ENCODE assay signal across 8 mouse cellular contexts in genomic region chr6:108709471-108710231, GRCm38 (mm10). TPM values are rescaled to one million over a fixed set of nuclear protein-coding genes. Genes with fewer than 3 reads are reported as not detected.
DNase-seq lines count a peak whose midpoint lies in the region; ATAC-seq and TF ChIP-seq lines count a peak whose summit lies in the region.

No protein-coding gene starts in this region.

- peak; percentile 75 for TF ChIP-seq CTCF in bone marrow, adult 2 months (IDR thresholded peaks at IDR 0.05; ENCODE audit: control insufficient read depth, insufficient read depth, low read length)
- peak; percentile 45; the same call in 1 of the 2 replicates for TF ChIP-seq CTCF in embryonic fibroblast, embryonic 13.5 days (IDR thresholded peaks at IDR 0.05; ENCODE audit: borderline replicate concordance, insufficient read depth, low read length)

- H3K4me1 ChIP-seq in bone marrow, adult 2 months (ENCODE audit: control insufficient read depth, insufficient read depth, low read length) = no peaks in the 10 kb centered on the region
- peaks cover 11% of the 10 kb centered on the region for H3K4me1 ChIP-seq in embryonic fibroblast, embryonic 13.5 days (ENCODE audit: control insufficient read depth, insufficient read depth, low read length)
- H3K4me1 ChIP-seq in heart, embryonic 11.5 days (ENCODE audit: control insufficient read depth, insufficient read depth, low read length) = peaks cover 4% of the 10 kb centered on the region; the same call in 1 of the 2 replicates
- peaks cover 9% of the 10 kb centered on the region; the same call in 1 of the 2 replicates for H3K4me1 ChIP-seq in kidney, embryonic 14.5 days (ENCODE audit: control insufficient read depth, insufficient read depth, low read length)
- H3K4me1 ChIP-seq in limb, embryonic 13.5 days = peaks cover 7% of the 10 kb centered on the region; the same call in 1 of the 2 replicates
- H3K4me1 ChIP-seq in midbrain, embryonic 15.5 days = peaks cover 15% of the 10 kb centered on the region

- H3K4me3 ChIP-seq in bone marrow, adult 2 months (replicated peaks; ENCODE audit: control insufficient read depth, low read depth, low read length) = no peak overlapping the region
- H3K4me3 ChIP-seq in embryonic fibroblast, embryonic 13.5 days (ENCODE audit: insufficient read depth, low read length) = peak overlapping the region; percentile 8; the same call in 1 of the 2 replicates
- peak overlapping the region; percentile 36 for H3K4me3 ChIP-seq in heart, embryonic 11.5 days (ENCODE audit: low read depth, low read length)
- H3K4me3 ChIP-seq in kidney, embryonic 14.5 days (ENCODE audit: low read length) = peak overlapping the region; percentile 38
- peak overlapping the region; percentile 38 for H3K4me3 ChIP-seq in limb, embryonic 13.5 days
- H3K4me3 ChIP-seq in midbrain, embryonic 15.5 days = peak overlapping the region; percentile 51

- no peak overlapping the region for H3K27ac ChIP-seq in bone marrow, adult 2 months (ENCODE audit: control insufficient read depth, insufficient read depth, low read depth, low read length, poor library complexity)
- peak overlapping the region; percentile 73 for H3K27ac ChIP-seq in embryonic fibroblast, embryonic 13.5 days (ENCODE audit: insufficient read depth, low read length)
- H3K27ac ChIP-seq in heart, embryonic 11.5 days (ENCODE audit: low read depth, low read length) = no peak overlapping the region
- H3K27ac ChIP-seq in kidney, embryonic 14.5 days (ENCODE audit: low read depth, low read length) = no peak overlapping the region
- H3K27ac ChIP-seq in limb, embryonic 13.5 days = no peak overlapping the region
- peak overlapping the region; percentile 74 for H3K27ac ChIP-seq in midbrain, embryonic 15.5 days

- peak; percentile 74 to 75 for DNase-seq in B cell, adult 2 months
- peak; percentile 54 to 64 for DNase-seq in spleen, postnatal 36 days (ENCODE audit: low spot score in 2 of 2)

- 1% methylated on average over 29 of the region's 29 CpGs for WGBS in bone marrow, adult 2 months
- under 1% methylated on average over 29 of the region's 29 CpGs for WGBS in heart, embryonic 11.5 days (ENCODE audit: insufficient replicate concordance)
- under 1% methylated on average over 29 of the region's 29 CpGs for WGBS in kidney, embryonic 14.5 days
- 1% methylated on average over 29 of the region's 29 CpGs for WGBS in limb, embryonic 13.5 days
- under 1% methylated on average over 29 of the region's 29 CpGs for WGBS in midbrain, embryonic 15.5 days

- H3K9ac ChIP-seq in heart, embryonic 11.5 days (ENCODE audit: low read depth, low read length) = peak overlapping the region; percentile 28; the same call in 1 of the 2 replicates
- H3K9ac ChIP-seq in kidney, embryonic 14.5 days (ENCODE audit: low read depth, low read length) = peak overlapping the region; percentile 29
- H3K9ac ChIP-seq in limb, embryonic 13.5 days = 0 out of 2 replicates have a peak overlapping the region, but pooled peaks have one; percentile 50
- peak overlapping the region; percentile 61 for H3K9ac ChIP-seq in midbrain, embryonic 15.5 days

- H3K27me3 ChIP-seq in heart, embryonic 11.5 days (ENCODE audit: control insufficient read depth, insufficient read depth, low read length) = no peaks in the 10 kb centered on the region
- H3K27me3 ChIP-seq in kidney, embryonic 14.5 days (ENCODE audit: control insufficient read depth, insufficient read depth, low read length) = no peaks in the 10 kb centered on the region
- H3K27me3 ChIP-seq in limb, embryonic 13.5 days = peaks cover 28% of the 10 kb centered on the region
- H3K27me3 ChIP-seq in midbrain, embryonic 15.5 days (replicated peaks) = peaks cover 3% of the 10 kb centered on the region; the same call in 1 of the 2 replicates

- ATAC-seq in heart, embryonic 11.5 days (replicated peaks; ENCODE audit: insufficient number of reproducible peaks, low FRiP score, low TSS enrichment) = peak; percentile 58
- peak; percentile 89 for ATAC-seq in kidney, embryonic 14.5 days (ENCODE audit: low FRiP score, low TSS enrichment)
- peak; percentile 84 for ATAC-seq in limb, embryonic 13.5 days (ENCODE audit: low FRiP score, low read depth)
- peak; percentile 95 for ATAC-seq in midbrain, embryonic 15.5 days (replicated peaks)

- H3K36me3 ChIP-seq in heart, embryonic 11.5 days (ENCODE audit: control insufficient read depth, insufficient read depth, low read length) = no peaks in the 10 kb centered on the region
- no peaks in the 10 kb centered on the region for H3K36me3 ChIP-seq in kidney, embryonic 14.5 days (ENCODE audit: control insufficient read depth, insufficient read depth, low read length)
- no peaks in the 10 kb centered on the region for H3K36me3 ChIP-seq in limb, embryonic 13.5 days
- no peaks in the 10 kb centered on the region for H3K36me3 ChIP-seq in midbrain, embryonic 15.5 days (replicated peaks)

- H3K9me3 ChIP-seq in heart, embryonic 11.5 days (replicated peaks; ENCODE audit: control insufficient read depth, low read length) = no peaks in the 10 kb centered on the region
- no peaks in the 10 kb centered on the region for H3K9me3 ChIP-seq in kidney, embryonic 14.5 days (ENCODE audit: control insufficient read depth, low read length)
- no peaks in the 10 kb centered on the region for H3K9me3 ChIP-seq in limb, embryonic 13.5 days
- H3K9me3 ChIP-seq in midbrain, embryonic 15.5 days = no peaks in the 10 kb centered on the region

- H3K4me2 ChIP-seq in heart, embryonic 11.5 days = peak overlapping the region; percentile 70
- H3K4me2 ChIP-seq in kidney, embryonic 14.5 days (replicated peaks; ENCODE audit: low read depth, low read length) = peak overlapping the region; percentile 69
- H3K4me2 ChIP-seq in limb, embryonic 13.5 days (replicated peaks) = peak overlapping the region; percentile 70
- H3K4me2 ChIP-seq in midbrain, embryonic 15.5 days = peak overlapping the region; percentile 99

- no peak for TF ChIP-seq POLR2A in bone marrow, adult 2 months (IDR thresholded peaks at IDR 0.05; ENCODE audit: borderline replicate concordance, control insufficient read depth, low read depth, low read length)
- peak; percentile 7; the same call in 1 of the 2 replicates for TF ChIP-seq POLR2A in embryonic fibroblast, embryonic 13.5 days (IDR thresholded peaks at IDR 0.05; ENCODE audit: low read depth, low read length)

RNA-seq across cellular contexts. Expression of gene Bhlhe40, which starts 49.2 kb away (rescaled TPM):
- 3.8 and 6.9 TPM in 2 replicates for polyA plus RNA-seq in bone marrow, adult 2 months (2011; ENCODE audit: insufficient read depth, insufficient read length, low replicate concordance, missing spikeins)
- polyA plus RNA-seq in embryonic fibroblast, embryonic 13.5 days (2011; ENCODE audit: insufficient read length, low read depth, missing spikeins) = 57.1 and 61.3 TPM in 2 replicates
- 15.2 and 16.2 TPM in 2 replicates for polyA plus RNA-seq in heart, embryonic 11.5 days (2014; fragmentation: Nextera tagmentation; extraction: Ambion mirVana)
- 6.9 and 8.1 TPM in 2 replicates for polyA plus RNA-seq in kidney, embryonic 14.5 days (2014; fragmentation: Nextera tagmentation; extraction: Ambion mirVana)
- polyA plus RNA-seq in limb, embryonic 13.5 days (2015; fragmentation: Nextera tagmentation; extraction: Ambion mirVana) = 8.5 and 9.2 TPM in 2 replicates
- polyA plus RNA-seq in midbrain, embryonic 15.5 days (2015; fragmentation: Nextera tagmentation; extraction: Ambion mirVana) = 5.3 TPM in 2 replicates

Comparison
In these comparisons a context has a peak if more than half of its experiments do, and no peak if none do; other contexts are left out.
1. H3K27ac ChIP-seq: peak in embryonic fibroblast, embryonic 13.5 days (single experiment) and midbrain, embryonic 15.5 days (single experiment); none in bone marrow, adult 2 months (single experiment), heart, embryonic 11.5 days (single experiment), kidney, embryonic 14.5 days (single experiment) and limb, embryonic 13.5 days (single experiment).
2. Peak in every context shown above with its lines, with median percentiles within 50 percentile points of each other: ATAC-seq, H3K4me2 ChIP-seq and H3K9ac ChIP-seq.